Mouse (Mus musculus) liver, embryonic 13.5 days (tissue): ENCODE data around the gene Kcnh1. TPM values are rescaled to one million over a fixed set of nuclear protein-coding genes. Genes with fewer than 3 reads are reported as not detected.

Experiments used
- ATAC-seq: fragments of 200-750 bp; cut with Nextera tagmentation; 2 replicates; pipeline ENCODE4 v1.8.0; 2017; ENCODE audit warnings: low read depth, mild to moderate bottlenecking, moderate number of reproducible peaks, moderate library complexity
- DNase-seq: peaks from one replicate; pipeline ENCODE4 v3.0.0; 2022
- H3K27ac ChIP-seq: fragments of 300-500 bp; sonication (generic); 2 replicates; pipeline ENCODE4 v1.5.1; 2015; ENCODE audit warnings: moderate library complexity, mild to moderate bottlenecking, inconsistent platforms
- H3K27me3 ChIP-seq: fragments of 300-500 bp; sonication (generic); 2 replicates; pipeline ENCODE4 v1.6.1; 2015; ENCODE audit warnings: mild to moderate bottlenecking, inconsistent platforms
- H3K36me3 ChIP-seq: fragments of 300-500 bp; sonication (generic); 2 replicates; pipeline ENCODE4 v1.6.1; 2015; ENCODE audit warnings: mild to moderate bottlenecking, inconsistent platforms
- H3K4me1 ChIP-seq: fragments of 300-500 bp; sonication (generic); replicated peaks from 2 replicates; pipeline ENCODE4 v1.6.1; 2015; ENCODE audit warnings: inconsistent platforms
- H3K4me2 ChIP-seq: fragments of 300-500 bp; sonication (generic); 2 replicates; pipeline ENCODE4 v1.6.1; 2015; ENCODE audit warnings: inconsistent platforms, mild to moderate bottlenecking, moderate library complexity
- H3K4me3 ChIP-seq: fragments of 300-500 bp; sonication (generic); replicated peaks from 2 replicates; pipeline ENCODE4 v1.5.1; 2015; ENCODE audit warnings: mild to moderate bottlenecking, inconsistent platforms
- H3K9ac ChIP-seq: fragments of 300-500 bp; sonication (generic); 2 replicates; pipeline ENCODE4 v1.6.1; 2015; ENCODE audit warnings: mild to moderate bottlenecking, inconsistent platforms
- H3K9me3 ChIP-seq: fragments of 300-500 bp; sonication (generic); replicated peaks from 2 replicates; pipeline ENCODE4 v1.6.1; 2016; ENCODE audit warnings: inconsistent platforms
- WGBS: fragments of 180-500 bp; shearing (Covaris S2); methylation state at CpG from one replicate; pipeline ENCODE4 v1.1.7; 2015; ENCODE audit not compliant: insufficient replicate concordance; 5-methylcytosine and 5-hydroxymethylcytosine counted together
- polyA plus RNA-seq: library from polyadenylated mRNA; unstranded; fragments of >200 nt; fragmentation: Nextera tagmentation; extraction: Ambion mirVana; gene quantifications from 2 replicates; pipeline ENCODE4 v1.2.1, GENCODE M21; 2015

The Kcnh1 gene
- polyA plus RNA-seq, 1 experiment from 2014 or later: 0.02 TPM

- WGBS: 53% methylated on average over 2 of the region's 2 CpGs
- ATAC-seq: no peak
Observed at GRCm38 (mm10) chr1:192542093-192542492, 351.5 kb downstream of the Kcnh1 start.

GRCm38 (mm10) chr1:192543686-192544085 lies 353.1 kb downstream of the Kcnh1 start:
- Histone ChIP-seq H3K27me3 (no peaks in the 10 kb centered on the region), H3K4me3 (no peak overlapping the region), H3K36me3 (no peaks in the 10 kb centered on the region), H3K9ac (no peak overlapping the region), H3K9me3 (no peaks in the 10 kb centered on the region), H3K4me1 (no peaks in the 10 kb centered on the region), H3K27ac (no peak overlapping the region), H3K4me2 (no peak overlapping the region)
- ATAC-seq (no peak), DNase-seq (no peak)
- WGBS: 60% methylated on average over 4 of the region's 4 CpGs

More at GRCm38 (mm10) chr1:192542093-192542492, 351.5 kb downstream of the Kcnh1 start:
- Histone ChIP-seq H3K9ac (no peak overlapping the region), H3K4me3 (no peak overlapping the region), H3K36me3 (no peaks in the 10 kb centered on the region), H3K4me1 (no peaks in the 10 kb centered on the region), H3K27me3 (no peaks in the 10 kb centered on the region), H3K27ac (no peak overlapping the region), H3K9me3 (no peaks in the 10 kb centered on the region), H3K4me2 (no peak overlapping the region)
- DNase-seq: no peak

- H3K36me3 ChIP-seq: no peaks in the 10 kb centered on the region
Observed at GRCm38 (mm10) chr1:192544091-192544490, 353.5 kb downstream of the Kcnh1 start.

GRCm38 (mm10) chr1:192544901-192545300 lies 354.3 kb downstream of the Kcnh1 start:
- Histone ChIP-seq H3K36me3 (no peaks in the 10 kb centered on the region), H3K27ac (no peak overlapping the region), H3K9me3 (no peaks in the 10 kb centered on the region), H3K9ac (no peak overlapping the region), H3K27me3 (no peaks in the 10 kb centered on the region), H3K4me1 (no peaks in the 10 kb centered on the region), H3K4me2 (no peak overlapping the region), H3K4me3 (no peak overlapping the region)
- 71% methylated on average over 7 of the region's 7 CpGs for WGBS
- ATAC-seq (no peak), DNase-seq (no peak)

More at GRCm38 (mm10) chr1:192544091-192544490, 353.5 kb downstream of the Kcnh1 start:
- no peak overlapping the region for H3K27ac ChIP-seq
- no peak overlapping the region for H3K4me2 ChIP-seq
- H3K9me3 ChIP-seq: no peaks in the 10 kb centered on the region
- ATAC-seq (no peak), DNase-seq (no peak)
- H3K27me3 ChIP-seq: no peaks in the 10 kb centered on the region
- WGBS: 63% methylated on average over 9 of the region's 9 CpGs
- H3K4me3 ChIP-seq: no peak overlapping the region
- no peaks in the 10 kb centered on the region for H3K4me1 ChIP-seq
- H3K9ac ChIP-seq: no peak overlapping the region

GRCm38 (mm10) chr1:192546843-192547242 lies 356.3 kb downstream of the Kcnh1 start:
- H3K9me3 ChIP-seq: no peaks in the 10 kb centered on the region
- H3K27me3 ChIP-seq: no peaks in the 10 kb centered on the region
- H3K4me2 ChIP-seq: no peak overlapping the region
- no peak overlapping the region for H3K27ac ChIP-seq
- no peak overlapping the region for H3K9ac ChIP-seq
- 7% methylated on average over 1 of the region's 1 CpGs for WGBS
- no peak for DNase-seq
- no peaks in the 10 kb centered on the region for H3K36me3 ChIP-seq
- no peak overlapping the region for H3K4me3 ChIP-seq
- no peaks in the 10 kb centered on the region for H3K4me1 ChIP-seq
- ATAC-seq: no peak

- 55% methylated on average over 3 of the region's 3 CpGs for WGBS
- ATAC-seq: no peak
Observed at GRCm38 (mm10) chr1:192550561-192550960, 360.0 kb downstream of the Kcnh1 start.

GRCm38 (mm10) chr1:192555516-192555915 lies 364.9 kb downstream of the Kcnh1 start:
- Histone ChIP-seq H3K27ac (no peak overlapping the region), H3K4me3 (no peak overlapping the region), H3K4me1 (no peaks in the 10 kb centered on the region), H3K9me3 (no peaks in the 10 kb centered on the region), H3K36me3 (no peaks in the 10 kb centered on the region), H3K4me2 (no peak overlapping the region), H3K9ac (no peak overlapping the region), H3K27me3 (no peaks in the 10 kb centered on the region)
- WGBS: 46% methylated on average over 4 of the region's 4 CpGs
- ATAC-seq: no peak
- no peak for DNase-seq

More at GRCm38 (mm10) chr1:192550561-192550960, 360.0 kb downstream of the Kcnh1 start:
- no peaks in the 10 kb centered on the region for H3K4me1 ChIP-seq
- H3K27ac ChIP-seq: no peak overlapping the region
- no peak for DNase-seq
- H3K4me2 ChIP-seq: no peak overlapping the region
- H3K9me3 ChIP-seq: no peaks in the 10 kb centered on the region
- H3K27me3 ChIP-seq: no peaks in the 10 kb centered on the region
- no peak overlapping the region for H3K9ac ChIP-seq
- H3K36me3 ChIP-seq: no peaks in the 10 kb centered on the region
- no peak overlapping the region for H3K4me3 ChIP-seq

- no peak overlapping the region for H3K9ac ChIP-seq
- 49% methylated on average over 5 of the region's 5 CpGs for WGBS
- H3K4me1 ChIP-seq: no peaks in the 10 kb centered on the region
- no peak overlapping the region for H3K4me3 ChIP-seq
- H3K27me3 ChIP-seq: no peaks in the 10 kb centered on the region
- no peak overlapping the region for H3K4me2 ChIP-seq
- no peaks in the 10 kb centered on the region for H3K9me3 ChIP-seq
- ATAC-seq (no peak), DNase-seq (no peak)
- H3K36me3 ChIP-seq: no peaks in the 10 kb centered on the region
- no peak overlapping the region for H3K27ac ChIP-seq
Observed at GRCm38 (mm10) chr1:192557978-192558594, 367.5 kb downstream of the Kcnh1 start.

GRCm38 (mm10) chr1:192559341-192559740 lies 368.8 kb downstream of the Kcnh1 start:
- Histone ChIP-seq H3K9me3 (no peaks in the 10 kb centered on the region), H3K9ac (no peak overlapping the region), H3K36me3 (no peaks in the 10 kb centered on the region), H3K27ac (no peak overlapping the region), H3K4me2 (no peak overlapping the region), H3K4me3 (no peak overlapping the region), H3K27me3 (no peaks in the 10 kb centered on the region), H3K4me1 (no peaks in the 10 kb centered on the region)
- 55% methylated on average over 1 of the region's 1 CpGs for WGBS
- ATAC-seq: no peak
- no peak for DNase-seq

Other genes with a start within 250 kb of the Kcnh1 start
- 0.06 and 0.14 TPM in 2 replicates for gene Rd3, start 213.4 kb upstream of the Kcnh1 start, polyA plus RNA-seq
- gene Traf5, start 98.2 kb upstream of the Kcnh1 start, polyA plus RNA-seq: 8.1 and 9.0 TPM in 2 replicates
- gene Rcor3, start 52.7 kb upstream of the Kcnh1 start, polyA plus RNA-seq: 9.0 and 9.5 TPM in 2 replicates